Mouse (Mus musculus): Measurements from ENCODE around the gene Zyx.

DNA sequence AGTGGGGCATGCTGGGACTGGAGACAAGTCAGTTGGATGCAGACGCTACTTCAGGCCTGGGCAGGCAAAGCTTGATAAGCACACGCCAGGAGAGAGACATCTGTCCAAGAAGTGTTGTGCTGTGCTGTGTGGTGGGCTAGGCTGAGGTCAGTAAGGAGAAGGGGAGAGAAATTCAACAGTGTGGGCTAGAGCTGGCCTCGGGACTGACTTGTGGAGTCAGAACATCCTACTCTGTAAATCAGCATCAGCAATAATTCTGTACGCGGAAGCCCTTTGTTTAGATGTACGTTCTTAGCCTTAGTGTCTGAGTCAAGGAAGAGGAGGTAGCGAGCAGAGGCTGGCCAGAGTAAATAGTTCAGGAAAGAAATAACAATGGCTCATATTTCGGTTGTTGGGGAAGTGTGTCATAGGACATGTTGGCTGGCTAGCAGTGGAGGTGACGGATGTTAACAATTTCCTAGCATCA, 32.5 kb downstream of the Zyx start:
- TF ChIP-seq CTCF (IDR thresholded peaks at IDR 0.05; ENCODE audit: low read depth) (no peak), EP300 (IDR thresholded peaks at IDR 0.05; ENCODE audit: low read depth) (peak; percentile 40; the same call in 1 of the 2 replicates)
